Mouse (Mus musculus): ENCODE measurements around the gene Magix. TPM values are rescaled to one million over a fixed set of nuclear protein-coding genes. Genes with fewer than 3 reads are reported as not detected.
A peak's percentile ranks its signal among the peaks of the same experiment; 100 is the strongest.
"Not testable (repeated sequence)": the region's sequence is repeated elsewhere in the genome, so short reads cannot be mapped to it uniquely, and the experiment has no call there.

Magix gene
- 0.18 TPM in 2 replicates for polyA plus RNA-seq (2016; fragmentation: Nextera tagmentation; extraction: Ambion mirVana)

GRCm38 (mm10) chrX:7680864-7681263 lies at the start of gene Magix:
Gene Magix, minus strand, starts transcription at chrX:7681251.
- H3K4me1 ChIP-seq (replicated peaks) = no peaks in the 10 kb centered on the region
- H3K27me3 ChIP-seq (replicated peaks) = no peaks in the 10 kb centered on the region
- H3K36me3 ChIP-seq = no peaks in the 10 kb centered on the region
- no peak within 1 kb of the TSS for H3K27ac ChIP-seq (ENCODE audit: poor library complexity, severe bottlenecking)
- H3K4me3 ChIP-seq = peak within 1 kb of the TSS; percentile 40
- 60% methylated on average over 14 of the region's 14 CpGs for whole genome bisulfite sequencing
- no peak for ATAC-seq (ENCODE audit: insufficient number of reproducible peaks, low FRiP score)
- no peak within 1 kb of the TSS; the same call in 1 of the 2 replicates for H3K9ac ChIP-seq
- peak within 1 kb of the TSS; percentile 68 for H3K4me2 ChIP-seq
- H3K9me3 ChIP-seq (replicated peaks) = no peaks in the 10 kb centered on the region

GRCm38 (mm10) chrX:7728922-7729265 lies 47.8 kb upstream of the Magix start:
- 36% methylated on average over 4 of the region's 4 CpGs for WGBS
- H3K27ac ChIP-seq (ENCODE audit: poor library complexity, severe bottlenecking) = no peak overlapping the region
- peak overlapping the region; percentile 57 for H3K4me3 ChIP-seq
- H3K36me3 ChIP-seq = peaks cover 22% of the 10 kb centered on the region
- H3K9ac ChIP-seq = peak overlapping the region; percentile 62
- 0 out of 2 replicates have a peak, but pooled peaks cover 6% of the 10 kb centered on the region for H3K4me1 ChIP-seq (replicated peaks)
- no peak for ATAC-seq (ENCODE audit: insufficient number of reproducible peaks, low FRiP score)
- H3K27me3 ChIP-seq (replicated peaks) = no peaks in the 10 kb centered on the region
- peak overlapping the region; percentile 66 for H3K4me2 ChIP-seq
- H3K9me3 ChIP-seq (replicated peaks) = no peaks in the 10 kb centered on the region

GRCm38 (mm10) chrX:7728215-7728921 lies 47.3 kb upstream of the Magix start, which contains the start of gene Praf2:
Gene Praf2, plus strand, starts transcription at chrX:7728439.
- Histone ChIP-seq H3K27ac (ENCODE audit: poor library complexity, severe bottlenecking) (peak within 1 kb of the TSS; percentile 30), H3K36me3 (peaks cover 22% of the 10 kb centered on the region), H3K4me1 (replicated peaks) (0 out of 2 replicates have a peak, but pooled peaks cover 6% of the 10 kb centered on the region), H3K9me3 (replicated peaks) (no peaks in the 10 kb centered on the region), H3K4me2 (peak within 1 kb of the TSS; percentile 66), H3K4me3 (peak within 1 kb of the TSS; percentile 57), H3K27me3 (replicated peaks) (no peaks in the 10 kb centered on the region), H3K9ac (peak within 1 kb of the TSS; percentile 62)
- peak; percentile 92 for ATAC-seq (ENCODE audit: insufficient number of reproducible peaks, low FRiP score)
- 12% methylated on average over 42 of the region's 42 CpGs for WGBS

- no peak for ATAC-seq (ENCODE audit: insufficient number of reproducible peaks, low FRiP score)
- WGBS = 81% methylated on average over 13 of the region's 13 CpGs
Measured at GRCm38 (mm10) chrX:7727176-7727575, 46.1 kb upstream of the Magix start.

GRCm38 (mm10) chrX:7725841-7726240 lies 44.8 kb upstream of the Magix start:
- Histone ChIP-seq H3K27ac (ENCODE audit: poor library complexity, severe bottlenecking) (no peak overlapping the region), H3K4me1 (replicated peaks) (peaks cover 11% of the 10 kb centered on the region), H3K36me3 (peaks cover 22% of the 10 kb centered on the region), H3K4me2 (no peak overlapping the region), H3K4me3 (no peak overlapping the region), H3K9me3 (replicated peaks) (no peaks in the 10 kb centered on the region), H3K9ac (no peak overlapping the region), H3K27me3 (replicated peaks) (no peaks in the 10 kb centered on the region)
- ATAC-seq (ENCODE audit: insufficient number of reproducible peaks, low FRiP score) = no peak
- 80% methylated on average over 12 of the region's 12 CpGs for WGBS

More at GRCm38 (mm10) chrX:7727176-7727575, 46.1 kb upstream of the Magix start:
- no peak overlapping the region for H3K4me2 ChIP-seq
- no peaks in the 10 kb centered on the region for H3K9me3 ChIP-seq (replicated peaks)
- no peak overlapping the region for H3K27ac ChIP-seq (ENCODE audit: poor library complexity, severe bottlenecking)
- H3K9ac ChIP-seq = no peak overlapping the region
- peaks cover 11% of the 10 kb centered on the region for H3K4me1 ChIP-seq (replicated peaks)
- H3K4me3 ChIP-seq = no peak overlapping the region
- peaks cover 22% of the 10 kb centered on the region for H3K36me3 ChIP-seq
- H3K27me3 ChIP-seq (replicated peaks) = no peaks in the 10 kb centered on the region

GRCm38 (mm10) chrX:7724135-7724534 lies 43.1 kb upstream of the Magix start:
- no peak overlapping the region for H3K4me2 ChIP-seq
- no peaks in the 10 kb centered on the region for H3K27me3 ChIP-seq (replicated peaks)
- ATAC-seq (ENCODE audit: insufficient number of reproducible peaks, low FRiP score) = no peak
- no peak overlapping the region for H3K27ac ChIP-seq (ENCODE audit: poor library complexity, severe bottlenecking)
- H3K4me3 ChIP-seq = no peak overlapping the region
- H3K36me3 ChIP-seq = peaks cover 22% of the 10 kb centered on the region
- 76% methylated on average over 7 of the region's 7 CpGs for WGBS
- no peaks in the 10 kb centered on the region for H3K9me3 ChIP-seq (replicated peaks)
- H3K9ac ChIP-seq = no peak overlapping the region
- H3K4me1 ChIP-seq (replicated peaks) = peaks cover 11% of the 10 kb centered on the region

GRCm38 (mm10) chrX:7722691-7723090 lies 41.6 kb upstream of the Magix start:
- H3K36me3 ChIP-seq = peaks cover 22% of the 10 kb centered on the region
- peaks cover 8% of the 10 kb centered on the region for H3K4me1 ChIP-seq (replicated peaks)
- no peak for ATAC-seq (ENCODE audit: insufficient number of reproducible peaks, low FRiP score)
- WGBS = 17% methylated on average over 4 of the region's 4 CpGs
- H3K9me3 ChIP-seq (replicated peaks) = no peaks in the 10 kb centered on the region
- peak overlapping the region; percentile 73 for H3K4me3 ChIP-seq
- no peaks in the 10 kb centered on the region for H3K27me3 ChIP-seq (replicated peaks)
- H3K9ac ChIP-seq = peak overlapping the region; percentile 73
- H3K4me2 ChIP-seq = peak overlapping the region; percentile 76
- H3K27ac ChIP-seq (ENCODE audit: poor library complexity, severe bottlenecking) = peak overlapping the region; percentile 27; the same call in 1 of the 2 replicates

- H3K36me3 ChIP-seq = peaks cover 22% of the 10 kb centered on the region
- H3K4me3 ChIP-seq = peak overlapping the region; percentile 73
- H3K9me3 ChIP-seq (replicated peaks) = no peaks in the 10 kb centered on the region
- peak overlapping the region; percentile 27; the same call in 1 of the 2 replicates for H3K27ac ChIP-seq (ENCODE audit: poor library complexity, severe bottlenecking)
- ATAC-seq (ENCODE audit: insufficient number of reproducible peaks, low FRiP score) = no peak
- peak overlapping the region; percentile 73 for H3K9ac ChIP-seq
- peaks cover 6% of the 10 kb centered on the region for H3K4me1 ChIP-seq (replicated peaks)
- no peaks in the 10 kb centered on the region for H3K27me3 ChIP-seq (replicated peaks)
- WGBS = 9% methylated on average over 11 of the region's 11 CpGs
- H3K4me2 ChIP-seq = peak overlapping the region; percentile 76
Measured at GRCm38 (mm10) chrX:7722282-7722611, 41.2 kb upstream of the Magix start.

GRCm38 (mm10) chrX:7721514-7722281 lies 40.6 kb upstream of the Magix start, which contains the start of gene Gm45208:
Gene Gm45208, plus strand, starts transcription at chrX:7722245.
- Histone ChIP-seq H3K27me3 (replicated peaks) (no peaks in the 10 kb centered on the region), H3K4me2 (peak within 1 kb of the TSS; percentile 76), H3K9me3 (replicated peaks) (no peaks in the 10 kb centered on the region), H3K9ac (peak within 1 kb of the TSS; percentile 73), H3K4me1 (replicated peaks) (peaks cover 6% of the 10 kb centered on the region), H3K36me3 (peaks cover 17% of the 10 kb centered on the region), H3K4me3 (peak within 1 kb of the TSS; percentile 73), H3K27ac (ENCODE audit: poor library complexity, severe bottlenecking) (peak within 1 kb of the TSS; percentile 86)
- ATAC-seq (ENCODE audit: insufficient number of reproducible peaks, low FRiP score) = peak; percentile 89
- WGBS = 22% methylated on average over 22 of the region's 22 CpGs

GRCm38 (mm10) chrX:7716058-7716457 lies 35.0 kb upstream of the Magix start:
- ATAC-seq (ENCODE audit: insufficient number of reproducible peaks, low FRiP score) = not testable (repeated sequence)
- WGBS = 24% methylated on average over 1 of the region's 1 CpGs

More at GRCm38 (mm10) chrX:7716058-7716457, 35.0 kb upstream of the Magix start:
- H3K9me3 ChIP-seq (replicated peaks); H3K4me1 ChIP-seq (replicated peaks); H3K4me3 ChIP-seq; H3K27me3 ChIP-seq (replicated peaks); H3K9ac ChIP-seq; H3K4me2 ChIP-seq; H3K36me3 ChIP-seq; H3K27ac ChIP-seq (ENCODE audit: poor library complexity, severe bottlenecking): not testable (repeated sequence)

Data from heart, embryonic 12.5 days (tissue).